Mouse (Mus musculus): ENCODE measurements at regions not wholly inside any gene's neighbourhood (a gene's known extent, or its start where the extent isn't known, plus 50 kb on each side); places are given as distances from the start of the nearest gene placed in this dataset.

DNA sequence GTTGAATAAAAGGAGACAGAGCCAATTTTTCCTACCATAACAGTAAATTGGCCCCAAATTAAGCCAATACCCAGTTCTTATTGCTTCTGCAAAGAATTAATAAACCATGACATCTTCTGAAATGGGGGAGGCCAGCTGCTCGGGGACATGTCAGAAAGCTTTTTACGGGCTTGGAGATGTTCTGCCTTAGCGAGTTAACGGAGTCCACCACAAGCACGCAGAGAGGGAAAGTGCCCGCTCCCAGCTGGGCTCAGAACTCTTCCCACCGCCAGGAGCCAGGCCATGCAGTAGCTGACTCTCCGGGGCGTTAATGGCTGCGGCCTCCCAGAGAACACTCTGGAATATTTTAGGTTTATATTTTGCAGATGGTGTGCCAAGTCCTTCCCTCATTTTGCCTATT lies 106.8 kb downstream of the Cdc5l start:
- Histone ChIP-seq H3K4me1 (ENCODE audit: control insufficient read depth, insufficient read depth, low read length) (no peaks in the 10 kb centered on the region), H3K4me3 (ENCODE audit: low read depth, low read length) (no peak overlapping the region), H3K9ac (replicated peaks; ENCODE audit: low read length) (no peak overlapping the region), H3K27ac (replicated peaks; ENCODE audit: low read depth, low read length) (no peak overlapping the region), H3K27me3 (ENCODE audit: control insufficient read depth, insufficient read depth, low read length) (no peaks in the 10 kb centered on the region), H3K36me3 (replicated peaks; ENCODE audit: control insufficient read depth, insufficient read depth, low read depth, low read length) (no peaks in the 10 kb centered on the region), H3K4me2 (ENCODE audit: low read depth, low read length) (no peak overlapping the region), H3K9me3 (replicated peaks; ENCODE audit: control insufficient read depth, low read length) (no peaks in the 10 kb centered on the region)
- 0 out of 2 replicates have a peak, but pooled peaks have one; percentile 60 for ATAC-seq (replicated peaks; ENCODE audit: insufficient number of reproducible peaks, low FRiP score, low TSS enrichment, low read depth)
- peak; percentile 61 for DNase-seq (ENCODE audit: low spot score)
- 47% methylated on average over 10 of the region's 10 CpGs for WGBS

DNA sequence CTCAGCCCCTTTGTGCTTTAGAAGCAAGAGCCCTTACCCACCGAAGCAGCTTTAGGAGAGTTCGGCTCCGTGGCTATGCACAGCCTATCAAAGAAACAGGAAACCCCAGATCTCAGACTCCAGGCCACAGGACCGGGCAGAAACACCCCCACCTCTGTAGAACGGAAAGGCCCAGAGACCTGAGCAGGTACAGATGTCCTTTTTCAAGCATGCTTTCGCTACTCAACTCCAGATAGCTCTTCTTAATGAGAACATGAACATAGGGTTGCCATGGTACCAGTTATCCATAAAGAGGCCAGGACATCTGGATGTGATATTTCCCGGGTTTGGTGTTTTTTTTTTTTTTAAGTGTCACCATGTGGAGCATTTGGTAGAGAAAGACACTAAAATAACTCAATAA lies 107.4 kb downstream of the Cdc5l start:
- H3K4me3 ChIP-seq (ENCODE audit: low read depth, low read length): no peak overlapping the region
- no peak overlapping the region for H3K9ac ChIP-seq (replicated peaks; ENCODE audit: low read length)
- peak overlapping the region; percentile 57 for H3K27ac ChIP-seq (replicated peaks; ENCODE audit: low read depth, low read length)
- H3K27me3 ChIP-seq (ENCODE audit: control insufficient read depth, insufficient read depth, low read length): no peaks in the 10 kb centered on the region
- H3K36me3 ChIP-seq (replicated peaks; ENCODE audit: control insufficient read depth, insufficient read depth, low read depth, low read length): no peaks in the 10 kb centered on the region
- ATAC-seq (replicated peaks; ENCODE audit: insufficient number of reproducible peaks, low FRiP score, low TSS enrichment, low read depth) (peak; percentile 77), DNase-seq (ENCODE audit: low spot score) (peak; percentile 89)
- H3K9me3 ChIP-seq (replicated peaks; ENCODE audit: control insufficient read depth, low read length): no peaks in the 10 kb centered on the region
- WGBS: 47% methylated on average over 7 of the region's 7 CpGs
- no peaks in the 10 kb centered on the region for H3K4me1 ChIP-seq (ENCODE audit: control insufficient read depth, insufficient read depth, low read length)
- H3K4me2 ChIP-seq (ENCODE audit: low read depth, low read length): no peak overlapping the region; the same call in 1 of the 2 replicates

DNA sequence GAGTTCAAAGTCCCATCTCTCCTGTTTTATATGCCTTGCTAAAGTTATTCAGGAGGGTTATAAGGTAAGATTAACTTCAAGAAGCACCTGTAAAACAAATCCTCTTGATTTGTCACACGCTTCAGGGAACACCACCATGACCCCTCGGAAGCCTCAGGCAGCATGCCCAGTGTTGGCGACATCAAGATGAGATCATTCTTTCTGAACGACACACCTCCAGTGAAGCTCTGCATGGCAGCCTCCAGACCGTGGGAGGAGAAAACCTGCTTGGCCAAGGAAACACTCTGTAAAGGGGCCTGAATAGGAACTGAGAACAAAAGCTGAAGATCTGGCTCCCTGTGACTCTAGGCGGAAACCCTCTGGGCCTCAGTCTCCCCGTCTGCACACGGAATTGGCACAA lies 110.7 kb downstream of the Cdc5l start:
- no peak for ATAC-seq (replicated peaks; ENCODE audit: insufficient number of reproducible peaks, low FRiP score, low TSS enrichment, low read depth)
- Histone ChIP-seq H3K4me3 (ENCODE audit: low read depth, low read length) (no peak overlapping the region), H3K27me3 (ENCODE audit: control insufficient read depth, insufficient read depth, low read length) (no peaks in the 10 kb centered on the region), H3K9ac (replicated peaks; ENCODE audit: low read length) (no peak overlapping the region), H3K9me3 (replicated peaks; ENCODE audit: control insufficient read depth, low read length) (no peaks in the 10 kb centered on the region), H3K4me1 (ENCODE audit: control insufficient read depth, insufficient read depth, low read length) (0 out of 2 replicates have a peak, but pooled peaks cover 2% of the 10 kb centered on the region), H3K4me2 (ENCODE audit: low read depth, low read length) (no peak overlapping the region), H3K36me3 (replicated peaks; ENCODE audit: control insufficient read depth, insufficient read depth, low read depth, low read length) (no peaks in the 10 kb centered on the region), H3K27ac (replicated peaks; ENCODE audit: low read depth, low read length) (no peak overlapping the region)
- 80% methylated on average over 8 of the region's 8 CpGs for WGBS
- no peak for DNase-seq (ENCODE audit: low spot score)

DNA sequence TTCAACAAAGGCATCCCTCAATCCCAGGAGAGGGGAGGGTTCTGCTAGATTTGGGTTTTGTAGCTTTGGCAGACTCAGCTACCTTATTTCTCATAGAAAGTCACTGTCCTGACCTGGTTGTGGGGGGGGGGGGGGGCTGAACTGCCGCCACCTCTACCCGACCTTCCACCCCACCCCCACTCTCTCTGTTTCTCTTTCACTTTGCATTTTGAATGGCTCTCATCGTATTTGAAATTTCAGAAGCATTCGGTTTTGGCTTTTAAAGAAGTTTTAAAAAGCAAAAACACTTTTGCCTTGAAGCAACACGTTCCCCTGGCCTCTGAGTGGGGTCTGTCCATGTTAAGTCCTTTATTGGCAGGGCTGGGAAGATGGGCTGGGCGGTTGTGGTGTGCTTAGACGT lies 113.5 kb downstream of the Cdc5l start:
- Histone ChIP-seq H3K4me2 (ENCODE audit: low read depth, low read length) (no peak overlapping the region), H3K9me3 (replicated peaks; ENCODE audit: control insufficient read depth, low read length) (no peaks in the 10 kb centered on the region), H3K27ac (replicated peaks; ENCODE audit: low read depth, low read length) (no peak overlapping the region), H3K36me3 (replicated peaks; ENCODE audit: control insufficient read depth, insufficient read depth, low read depth, low read length) (no peaks in the 10 kb centered on the region), H3K4me3 (ENCODE audit: low read depth, low read length) (no peak overlapping the region), H3K9ac (replicated peaks; ENCODE audit: low read length) (no peak overlapping the region), H3K4me1 (ENCODE audit: control insufficient read depth, insufficient read depth, low read length) (0 out of 2 replicates have a peak, but pooled peaks cover 2% of the 10 kb centered on the region), H3K27me3 (ENCODE audit: control insufficient read depth, insufficient read depth, low read length) (no peaks in the 10 kb centered on the region)
- ATAC-seq (replicated peaks; ENCODE audit: insufficient number of reproducible peaks, low FRiP score, low TSS enrichment, low read depth) (no peak), DNase-seq (ENCODE audit: low spot score) (no peak)
- 65% methylated on average over 7 of the region's 7 CpGs for WGBS

DNA sequence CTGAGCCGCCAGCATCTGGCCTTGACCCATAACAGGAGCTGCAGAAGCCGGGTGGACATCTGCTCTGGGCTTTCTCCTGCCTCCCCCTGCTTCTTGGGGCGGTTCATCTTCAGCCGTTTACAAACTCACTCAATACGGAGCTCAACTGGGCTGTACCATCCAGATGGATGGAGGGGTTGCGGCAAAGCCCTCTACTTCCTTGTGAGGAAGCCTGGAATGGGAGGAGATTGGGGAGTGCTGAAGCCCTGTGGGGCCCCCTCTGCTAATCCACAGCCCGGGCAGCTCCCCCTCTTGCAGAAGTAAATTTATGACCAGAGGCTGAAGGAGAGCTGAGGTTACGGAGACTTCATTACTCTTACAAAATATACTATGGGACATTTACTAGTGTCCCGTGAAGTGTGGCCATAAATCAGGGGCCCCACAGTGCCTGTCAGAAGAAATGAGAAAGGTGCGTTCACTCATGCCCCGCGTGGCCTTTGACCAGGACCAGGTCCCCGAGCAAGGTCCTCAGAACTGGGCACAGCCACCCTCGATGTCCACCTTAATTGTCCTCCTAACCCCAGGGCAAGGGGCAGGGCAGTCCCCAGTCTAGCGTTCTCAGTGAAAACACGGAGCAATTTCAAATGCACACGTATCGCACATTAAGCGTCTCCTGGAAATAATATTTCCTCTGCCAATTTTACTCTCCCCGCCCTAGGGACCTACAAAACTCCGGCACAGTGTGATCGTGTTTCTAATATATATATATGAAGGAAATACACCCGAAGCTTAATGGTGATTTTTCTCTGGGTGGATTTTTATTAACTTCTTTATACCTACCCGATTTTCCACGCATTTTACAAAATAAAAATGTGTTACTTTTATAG lies 115.1 kb downstream of the Cdc5l start:
- Histone ChIP-seq H3K4me2 (ENCODE audit: low read depth, low read length) (no peak overlapping the region), H3K4me1 (ENCODE audit: control insufficient read depth, insufficient read depth, low read length) (0 out of 2 replicates have a peak, but pooled peaks cover 2% of the 10 kb centered on the region), H3K36me3 (replicated peaks; ENCODE audit: control insufficient read depth, insufficient read depth, low read depth, low read length) (no peaks in the 10 kb centered on the region), H3K4me3 (ENCODE audit: low read depth, low read length) (no peak overlapping the region), H3K27ac (replicated peaks; ENCODE audit: low read depth, low read length) (no peak overlapping the region), H3K9ac (replicated peaks; ENCODE audit: low read length) (no peak overlapping the region), H3K9me3 (replicated peaks; ENCODE audit: control insufficient read depth, low read length) (no peaks in the 10 kb centered on the region), H3K27me3 (ENCODE audit: control insufficient read depth, insufficient read depth, low read length) (no peaks in the 10 kb centered on the region)
- 0 out of 2 replicates have a peak, but pooled peaks have one; percentile 44 for ATAC-seq (replicated peaks; ENCODE audit: insufficient number of reproducible peaks, low FRiP score, low TSS enrichment, low read depth)
- 69% methylated on average over 25 of the region's 25 CpGs for WGBS
- DNase-seq (ENCODE audit: low spot score): no peak

DNA sequence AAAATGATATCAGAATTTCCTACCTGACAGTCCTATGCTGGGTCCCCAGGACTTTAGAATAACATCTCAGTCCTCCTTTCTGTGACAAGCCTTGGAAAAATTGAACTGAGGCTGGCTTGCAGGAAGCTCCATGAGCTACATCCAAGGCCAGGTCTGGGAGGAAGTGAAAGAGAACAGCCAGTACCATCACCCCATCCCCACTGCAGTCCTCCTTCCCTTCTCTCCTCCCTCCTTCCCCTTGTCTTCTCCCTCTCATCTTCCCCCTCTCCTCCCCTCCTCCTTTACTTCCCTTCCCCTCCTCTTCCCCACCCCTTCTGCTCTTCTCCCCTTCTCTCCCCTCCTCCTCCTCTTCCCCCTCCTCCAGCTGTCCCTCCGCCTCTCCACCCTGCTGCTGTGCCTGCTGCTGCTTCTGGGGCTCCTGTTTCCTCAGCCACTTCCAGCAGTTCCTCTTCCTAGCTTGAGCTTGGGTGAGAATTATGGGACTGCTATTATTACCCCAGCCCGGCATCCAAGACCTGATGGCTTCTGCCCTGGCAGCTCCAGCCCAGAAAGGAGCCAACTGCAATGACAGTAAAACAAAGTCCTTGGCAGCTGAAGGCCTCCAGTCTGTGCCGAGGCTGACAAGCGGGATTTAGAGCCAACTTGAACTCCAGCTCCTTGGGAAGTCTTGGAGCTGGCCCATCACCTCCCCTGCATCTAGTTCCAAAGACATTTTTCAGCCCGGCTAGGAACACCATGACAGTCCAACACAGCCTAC lies 120.8 kb downstream of the Cdc5l start:
- WGBS: 78% methylated on average over 5 of the region's 5 CpGs

DNA sequence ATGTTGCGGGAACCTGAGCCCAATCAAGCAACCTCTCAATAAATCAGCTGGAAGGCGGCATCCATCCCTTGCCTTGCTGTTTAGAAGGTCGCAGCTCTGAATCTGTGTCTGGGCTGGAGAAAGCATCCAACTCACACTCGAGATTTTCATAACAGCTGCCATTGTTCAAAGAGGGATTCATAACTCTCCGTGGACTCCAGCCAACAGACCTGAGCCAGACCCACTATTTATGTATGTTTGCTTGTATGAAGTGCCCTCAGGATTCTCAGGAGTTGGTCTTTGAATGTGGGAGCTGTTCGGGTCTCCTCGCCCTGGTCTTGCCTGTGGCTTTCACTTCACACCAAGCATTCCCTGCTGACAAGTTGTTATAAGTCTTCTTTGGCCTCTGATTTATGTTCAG lies 127.0 kb downstream of the Cdc5l start:
- ATAC-seq (replicated peaks; ENCODE audit: insufficient number of reproducible peaks, low FRiP score, low TSS enrichment, low read depth) (no peak), DNase-seq (ENCODE audit: low spot score) (no peak)
- no peak overlapping the region for H3K27ac ChIP-seq (replicated peaks; ENCODE audit: low read depth, low read length)
- no peak overlapping the region for H3K9ac ChIP-seq (replicated peaks; ENCODE audit: low read length)
- 83% methylated on average over 7 of the region's 7 CpGs for WGBS
- H3K27me3 ChIP-seq (ENCODE audit: control insufficient read depth, insufficient read depth, low read length): no peaks in the 10 kb centered on the region
- H3K4me1 ChIP-seq (ENCODE audit: control insufficient read depth, insufficient read depth, low read length): no peaks in the 10 kb centered on the region
- H3K36me3 ChIP-seq (replicated peaks; ENCODE audit: control insufficient read depth, insufficient read depth, low read depth, low read length): no peaks in the 10 kb centered on the region
- H3K4me3 ChIP-seq (ENCODE audit: low read depth, low read length): no peak overlapping the region
- H3K9me3 ChIP-seq (replicated peaks; ENCODE audit: control insufficient read depth, low read length): no peaks in the 10 kb centered on the region
- no peak overlapping the region for H3K4me2 ChIP-seq (ENCODE audit: low read depth, low read length)

More for the DNA sequence above, 120.8 kb downstream of the Cdc5l start:
- Histone ChIP-seq H3K27ac (replicated peaks; ENCODE audit: low read depth, low read length) (no peak overlapping the region), H3K4me2 (ENCODE audit: low read depth, low read length) (no peak overlapping the region), H3K4me3 (ENCODE audit: low read depth, low read length) (no peak overlapping the region), H3K27me3 (ENCODE audit: control insufficient read depth, insufficient read depth, low read length) (no peaks in the 10 kb centered on the region), H3K9me3 (replicated peaks; ENCODE audit: control insufficient read depth, low read length) (no peaks in the 10 kb centered on the region), H3K36me3 (replicated peaks; ENCODE audit: control insufficient read depth, insufficient read depth, low read depth, low read length) (no peaks in the 10 kb centered on the region), H3K9ac (replicated peaks; ENCODE audit: low read length) (no peak overlapping the region), H3K4me1 (ENCODE audit: control insufficient read depth, insufficient read depth, low read length) (no peaks in the 10 kb centered on the region)
- DNase-seq (ENCODE audit: low spot score) (no peak), ATAC-seq (replicated peaks; ENCODE audit: insufficient number of reproducible peaks, low FRiP score, low TSS enrichment, low read depth) (no peak)

DNA sequence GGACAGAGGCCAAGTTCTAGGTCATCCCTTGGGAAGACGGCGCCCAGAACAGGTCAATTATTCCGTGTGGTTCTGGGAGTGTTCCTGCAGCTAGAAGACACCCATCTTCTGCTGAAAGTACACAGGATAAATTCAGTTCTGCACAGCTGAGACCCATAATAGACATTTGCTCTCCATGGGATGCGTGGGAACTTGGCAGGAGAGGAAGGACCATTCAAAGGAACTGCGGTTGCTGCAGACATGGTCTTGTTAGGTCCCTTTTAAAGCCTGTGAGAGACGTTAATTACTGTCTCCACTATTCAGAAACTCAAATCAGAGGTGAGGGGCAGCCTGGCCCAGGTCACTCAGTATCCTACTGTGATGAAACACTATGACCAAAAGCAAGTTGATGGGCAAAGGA lies 130.4 kb downstream of the Cdc5l start:
- Histone ChIP-seq H3K36me3 (replicated peaks; ENCODE audit: control insufficient read depth, insufficient read depth, low read depth, low read length) (no peaks in the 10 kb centered on the region), H3K27me3 (ENCODE audit: control insufficient read depth, insufficient read depth, low read length) (no peaks in the 10 kb centered on the region), H3K9ac (replicated peaks; ENCODE audit: low read length) (no peak overlapping the region), H3K4me1 (ENCODE audit: control insufficient read depth, insufficient read depth, low read length) (peaks cover 4% of the 10 kb centered on the region; the same call in 1 of the 2 replicates), H3K4me3 (ENCODE audit: low read depth, low read length) (no peak overlapping the region), H3K27ac (replicated peaks; ENCODE audit: low read depth, low read length) (no peak overlapping the region), H3K9me3 (replicated peaks; ENCODE audit: control insufficient read depth, low read length) (no peaks in the 10 kb centered on the region), H3K4me2 (ENCODE audit: low read depth, low read length) (no peak overlapping the region)
- 87% methylated on average over 6 of the region's 6 CpGs for WGBS
- DNase-seq (ENCODE audit: low spot score): no peak
- ATAC-seq (replicated peaks; ENCODE audit: insufficient number of reproducible peaks, low FRiP score, low TSS enrichment, low read depth): no peak

All from embryonic facial prominence, embryonic 11.5 days (tissue).